Mouse (Mus musculus): ENCODE data around the gene Daw1. TPM values are rescaled to one million over a fixed set of nuclear protein-coding genes. Genes with fewer than 3 reads are reported as not detected.

Gene Daw1
- polyA plus RNA-seq, 1 experiment from 2014 or later = 1.1 TPM

DNA sequence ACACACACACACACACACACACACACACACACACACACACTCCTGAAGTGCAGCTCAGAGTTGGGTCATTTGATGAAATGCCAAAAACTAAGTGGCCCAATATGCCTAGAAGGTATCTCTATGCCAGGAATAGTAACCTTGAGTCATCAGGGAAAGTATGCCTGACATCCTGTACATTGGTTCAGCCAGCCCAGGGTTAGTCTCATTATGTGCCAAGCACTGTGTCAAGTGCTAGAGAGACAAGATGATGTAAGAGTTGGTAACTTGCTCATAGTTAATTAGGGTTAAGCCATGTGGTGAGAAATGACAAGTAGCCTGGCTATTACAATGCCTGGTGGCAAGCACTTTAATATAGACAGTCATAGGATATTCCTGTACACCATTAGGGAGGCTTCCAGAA, 39.6 kb upstream of the Daw1 start:
- DNase-seq (ENCODE audit: low spot score) = no peak
- Histone ChIP-seq H3K27me3 (replicated peaks; ENCODE audit: insufficient read depth, low read length) (no peaks in the 10 kb centered on the region), H3K36me3 (ENCODE audit: insufficient read depth, low read length) (no peaks in the 10 kb centered on the region), H3K4me2 (replicated peaks; ENCODE audit: low read depth, low read length) (no peak overlapping the region), H3K4me3 (ENCODE audit: low read depth, low read length) (no peak overlapping the region), H3K4me1 (ENCODE audit: insufficient read depth, low read depth, low read length) (no peaks in the 10 kb centered on the region), H3K27ac (ENCODE audit: low read length) (no peak overlapping the region), H3K9ac (replicated peaks; ENCODE audit: low read depth) (no peak overlapping the region), H3K9me3 (ENCODE audit: low read length) (no peaks in the 10 kb centered on the region)
- 0 out of 2 replicates have a peak, but pooled peaks have one; percentile 14 for TF ChIP-seq EP300 (IDR thresholded peaks at IDR 0.05)
- TF ChIP-seq CTCF (IDR thresholded peaks at IDR 0.05) = no peak
- ATAC-seq = 0 out of 2 replicates have a peak, but pooled peaks have one; percentile 19

DNA sequence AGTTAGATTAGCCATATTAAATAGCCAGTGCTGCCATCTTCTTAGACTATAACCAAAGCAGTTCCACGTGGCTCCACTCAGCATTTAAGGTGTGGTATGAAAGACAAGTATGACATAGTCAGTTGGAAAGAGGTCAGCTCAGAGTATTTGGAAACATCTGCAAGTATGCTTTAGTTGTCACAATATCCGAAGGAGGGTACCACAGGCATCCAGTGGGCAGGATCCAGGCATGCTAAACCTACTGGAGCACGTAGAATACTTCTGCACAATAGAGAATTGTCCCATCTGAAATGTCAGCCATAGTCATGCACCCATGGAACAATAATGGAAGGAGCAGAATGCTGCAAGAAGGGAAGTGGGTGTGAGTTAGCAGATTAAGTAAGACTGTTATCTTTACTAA, 39.2 kb upstream of the Daw1 start:
- 71% methylated on average over 3 of the region's 3 CpGs for WGBS
- Histone ChIP-seq H3K27ac (ENCODE audit: low read length) (no peak overlapping the region), H3K9ac (replicated peaks; ENCODE audit: low read depth) (no peak overlapping the region), H3K4me2 (replicated peaks; ENCODE audit: low read depth, low read length) (no peak overlapping the region), H3K4me1 (ENCODE audit: insufficient read depth, low read depth, low read length) (no peaks in the 10 kb centered on the region), H3K9me3 (ENCODE audit: low read length) (no peaks in the 10 kb centered on the region), H3K27me3 (replicated peaks; ENCODE audit: insufficient read depth, low read length) (no peaks in the 10 kb centered on the region), H3K4me3 (ENCODE audit: low read depth, low read length) (no peak overlapping the region), H3K36me3 (ENCODE audit: insufficient read depth, low read length) (no peaks in the 10 kb centered on the region)
- DNase-seq (ENCODE audit: low spot score) (no peak), ATAC-seq (no peak)
- TF ChIP-seq EP300 (IDR thresholded peaks at IDR 0.05) (no peak), CTCF (IDR thresholded peaks at IDR 0.05) (no peak)

GRCm38 (mm10) chr1:83123201-83123600, 36.4 kb upstream of the Daw1 start:
- Histone ChIP-seq H3K9me3 (ENCODE audit: low read length) (no peaks in the 10 kb centered on the region), H3K4me2 (replicated peaks; ENCODE audit: low read depth, low read length) (no peak overlapping the region), H3K27me3 (replicated peaks; ENCODE audit: insufficient read depth, low read length) (no peaks in the 10 kb centered on the region), H3K27ac (ENCODE audit: low read length) (no peak overlapping the region), H3K9ac (replicated peaks; ENCODE audit: low read depth) (no peak overlapping the region), H3K4me1 (ENCODE audit: insufficient read depth, low read depth, low read length) (no peaks in the 10 kb centered on the region), H3K4me3 (ENCODE audit: low read depth, low read length) (no peak overlapping the region), H3K36me3 (ENCODE audit: insufficient read depth, low read length) (no peaks in the 10 kb centered on the region)
- DNase-seq (ENCODE audit: low spot score) = no peak
- 83% methylated on average over 2 of the region's 2 CpGs for WGBS
- ATAC-seq = no peak
- TF ChIP-seq EP300 (IDR thresholded peaks at IDR 0.05) (no peak), CTCF (IDR thresholded peaks at IDR 0.05) (no peak)

DNA sequence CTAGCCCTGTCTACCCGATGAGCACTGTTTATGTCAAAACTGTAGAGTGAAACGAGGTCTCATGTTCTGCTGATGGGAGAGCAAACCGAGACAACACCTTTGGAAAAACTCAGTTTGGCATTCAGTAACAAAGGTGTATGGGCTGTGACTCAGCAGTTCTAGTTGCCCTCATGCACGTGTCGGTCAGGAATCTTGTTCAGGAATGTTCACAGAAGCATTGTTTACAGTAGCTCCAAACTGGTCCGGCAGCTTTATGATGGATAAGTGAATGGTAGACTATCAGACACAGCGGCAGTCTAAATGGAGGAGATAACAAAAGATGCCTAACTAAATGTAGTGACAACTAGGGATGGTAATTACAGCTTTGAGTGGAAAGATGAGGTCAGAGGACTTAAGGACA, 23.7 kb upstream of the Daw1 start:
- Histone ChIP-seq H3K9me3 (ENCODE audit: low read length) (no peaks in the 10 kb centered on the region), H3K27ac (ENCODE audit: low read length) (no peak overlapping the region; the same call in 1 of the 2 replicates), H3K4me1 (ENCODE audit: insufficient read depth, low read depth, low read length) (no peaks in the 10 kb centered on the region; the same call in 1 of the 2 replicates), H3K4me3 (ENCODE audit: low read depth, low read length) (no peak overlapping the region), H3K36me3 (ENCODE audit: insufficient read depth, low read length) (no peaks in the 10 kb centered on the region), H3K27me3 (replicated peaks; ENCODE audit: insufficient read depth, low read length) (no peaks in the 10 kb centered on the region), H3K9ac (replicated peaks; ENCODE audit: low read depth) (no peak overlapping the region), H3K4me2 (replicated peaks; ENCODE audit: low read depth, low read length) (0 out of 2 replicates have a peak overlapping the region, but pooled peaks have one; percentile 17)
- peak; percentile 88 for TF ChIP-seq EP300 (IDR thresholded peaks at IDR 0.05)
- no peak for TF ChIP-seq CTCF (IDR thresholded peaks at IDR 0.05)
- DNase-seq (ENCODE audit: low spot score) = peak; percentile 83
- ATAC-seq = peak; percentile 83
- 18% methylated on average over 7 of the region's 7 CpGs for WGBS

DNA sequence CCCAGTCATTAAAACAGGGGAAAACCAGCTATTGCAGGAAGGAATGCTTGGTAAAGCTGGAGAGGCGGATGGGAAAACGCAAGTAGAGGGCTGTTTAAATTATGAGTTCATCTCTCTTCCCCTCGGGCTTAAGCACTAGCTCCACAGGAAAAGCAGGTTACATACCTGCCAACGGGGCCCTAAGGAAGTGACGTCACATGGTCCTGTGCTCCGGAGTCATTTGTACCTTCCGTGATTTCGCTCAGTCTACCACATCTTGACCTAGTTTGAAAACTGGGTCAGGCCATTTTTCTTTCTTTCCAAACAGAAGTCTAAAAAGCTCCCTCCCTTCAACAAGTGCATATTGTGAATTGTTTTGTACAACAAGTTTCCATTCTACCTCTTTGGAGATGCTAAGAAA, 21.7 kb upstream of the Daw1 start:
- Histone ChIP-seq H3K4me3 (ENCODE audit: low read depth, low read length) (no peak overlapping the region), H3K9me3 (ENCODE audit: low read length) (no peaks in the 10 kb centered on the region), H3K36me3 (ENCODE audit: insufficient read depth, low read length) (no peaks in the 10 kb centered on the region), H3K27me3 (replicated peaks; ENCODE audit: insufficient read depth, low read length) (no peaks in the 10 kb centered on the region), H3K4me2 (replicated peaks; ENCODE audit: low read depth, low read length) (no peak overlapping the region), H3K27ac (ENCODE audit: low read length) (no peak overlapping the region), H3K4me1 (ENCODE audit: insufficient read depth, low read depth, low read length) (no peaks in the 10 kb centered on the region; the same call in 1 of the 2 replicates), H3K9ac (replicated peaks; ENCODE audit: low read depth) (no peak overlapping the region)
- 46% methylated on average over 8 of the region's 8 CpGs for WGBS
- DNase-seq (ENCODE audit: low spot score) (peak; percentile 79), ATAC-seq (peak; percentile 43)
- TF ChIP-seq CTCF (IDR thresholded peaks at IDR 0.05) = no peak
- TF ChIP-seq EP300 (IDR thresholded peaks at IDR 0.05) = peak; percentile 74

GRCm38 (mm10) chr1:83138721-83139120, 20.8 kb upstream of the Daw1 start:
- H3K27me3 ChIP-seq (replicated peaks; ENCODE audit: insufficient read depth, low read length) = no peaks in the 10 kb centered on the region
- H3K4me1 ChIP-seq (ENCODE audit: insufficient read depth, low read depth, low read length) = no peaks in the 10 kb centered on the region; the same call in 1 of the 2 replicates
- H3K9me3 ChIP-seq (ENCODE audit: low read length) = no peaks in the 10 kb centered on the region
- no peak overlapping the region for H3K27ac ChIP-seq (ENCODE audit: low read length)
- H3K36me3 ChIP-seq (ENCODE audit: insufficient read depth, low read length) = no peaks in the 10 kb centered on the region
- H3K4me3 ChIP-seq (ENCODE audit: low read depth, low read length) = no peak overlapping the region
- no peak for DNase-seq (ENCODE audit: low spot score)
- no peak for TF ChIP-seq EP300 (IDR thresholded peaks at IDR 0.05)
- no peak for TF ChIP-seq CTCF (IDR thresholded peaks at IDR 0.05)
- H3K4me2 ChIP-seq (replicated peaks; ENCODE audit: low read depth, low read length) = no peak overlapping the region
- no peak for ATAC-seq
- no peak overlapping the region for H3K9ac ChIP-seq (replicated peaks; ENCODE audit: low read depth)
- 82% methylated on average over 6 of the region's 6 CpGs for WGBS

DNA sequence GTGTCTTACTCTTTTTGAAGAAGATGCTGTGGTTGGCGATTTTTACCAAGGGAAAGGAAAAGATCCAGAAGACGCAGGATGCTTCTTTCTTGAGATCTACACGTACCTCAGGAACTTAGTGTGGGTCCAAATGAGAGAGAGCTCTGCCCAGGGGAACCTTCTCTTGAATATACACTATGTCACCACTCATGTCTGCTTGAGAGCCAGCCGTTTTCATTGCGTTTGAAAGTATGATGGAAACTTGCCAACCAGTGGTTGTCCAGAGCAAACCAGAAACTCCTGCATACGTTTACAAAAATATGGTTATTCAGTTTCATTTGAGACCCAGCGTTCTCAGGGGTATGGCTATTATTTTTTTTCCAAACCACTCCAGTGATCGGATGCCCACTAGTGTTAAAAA, 18.0 kb upstream of the Daw1 start:
- 52% methylated on average over 8 of the region's 8 CpGs for WGBS

More for the DNA sequence above, 18.0 kb upstream of the Daw1 start:
- H3K27me3 ChIP-seq (replicated peaks; ENCODE audit: insufficient read depth, low read length) = no peaks in the 10 kb centered on the region
- H3K27ac ChIP-seq (ENCODE audit: low read length) = peak overlapping the region; percentile 77
- H3K4me3 ChIP-seq (ENCODE audit: low read depth, low read length) = no peak overlapping the region
- no peaks in the 10 kb centered on the region for H3K36me3 ChIP-seq (ENCODE audit: insufficient read depth, low read length)
- TF ChIP-seq EP300 (IDR thresholded peaks at IDR 0.05) = no peak
- TF ChIP-seq CTCF (IDR thresholded peaks at IDR 0.05) = no peak
- no peaks in the 10 kb centered on the region; the same call in 1 of the 2 replicates for H3K4me1 ChIP-seq (ENCODE audit: insufficient read depth, low read depth, low read length)
- ATAC-seq = peak; percentile 66
- no peaks in the 10 kb centered on the region for H3K9me3 ChIP-seq (ENCODE audit: low read length)
- DNase-seq (ENCODE audit: low spot score) = peak; percentile 76
- no peak overlapping the region for H3K9ac ChIP-seq (replicated peaks; ENCODE audit: low read depth)
- H3K4me2 ChIP-seq (replicated peaks; ENCODE audit: low read depth, low read length) = peak overlapping the region; percentile 8; the same call in 1 of the 2 replicates
